29 mouse cellular contexts compared by ENCODE assay signal in the genomic region with DNA sequence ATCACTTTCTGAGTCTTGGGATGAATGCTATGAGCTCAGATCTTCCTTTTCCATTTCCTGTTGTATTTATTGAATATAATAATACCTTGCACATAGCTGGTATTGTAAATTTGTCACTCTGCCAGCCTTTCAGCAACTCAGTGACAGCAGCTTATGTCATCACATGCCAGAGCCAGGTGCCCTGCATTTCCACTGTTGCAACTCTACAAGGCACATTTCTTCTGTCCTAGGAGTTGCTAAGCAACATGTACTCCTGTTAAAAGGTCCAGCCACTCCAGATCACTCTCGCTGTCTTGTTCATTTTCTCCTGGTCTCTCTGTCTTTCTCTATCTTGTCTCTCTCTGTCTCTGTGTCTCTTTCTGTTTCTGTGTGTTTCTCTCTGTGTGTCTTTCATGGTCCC.
DNase-seq lines count a peak whose midpoint lies in the region; ATAC-seq and TF ChIP-seq lines count a peak whose summit lies in the region.
"Had no signal": no experiment of that assay in that cellular context is flagged by ENCODE, and none has a peak within 500 bp of the region (broad histone marks: within the 10 kb centered on the region; RNA-seq: fewer than 3 reads in every experiment).

No protein-coding gene starts in this region.

- no peak overlapping the region for H3K4me3 ChIP-seq in forebrain, embryonic 14.5 days (ENCODE audit: low read depth, low read length)
- no peak overlapping the region for H3K4me3 ChIP-seq in forebrain, embryonic 10.5 days
- H3K4me3 ChIP-seq in hindbrain, embryonic 16.5 days (ENCODE audit: low read length), result no peak overlapping the region
- H3K4me3 ChIP-seq in hindbrain, postnatal 0 days (ENCODE audit: low read length), result no peak overlapping the region
- no peak overlapping the region for H3K4me3 ChIP-seq in midbrain, embryonic 16.5 days (ENCODE audit: low read depth, low read length)
- no peak overlapping the region for H3K4me3 ChIP-seq in midbrain, embryonic 10.5 days
- H3K4me3 ChIP-seq: embryonic facial prominence, embryonic 12.5 days; embryonic facial prominence, embryonic 15.5 days; forebrain, embryonic 12.5 days; heart, embryonic 12.5 days; heart, embryonic 15.5 days; hindbrain, embryonic 10.5 days; hindbrain, embryonic 13.5 days had no signal

- H3K9me3 ChIP-seq in forebrain, embryonic 14.5 days (replicated peaks; ENCODE audit: control insufficient read depth, low read length), result no peaks in the 10 kb centered on the region
- no peaks in the 10 kb centered on the region for H3K9me3 ChIP-seq in forebrain, embryonic 10.5 days
- H3K9me3 ChIP-seq in hindbrain, embryonic 16.5 days (ENCODE audit: control insufficient read depth, low read length), result no peaks in the 10 kb centered on the region
- H3K9me3 ChIP-seq in hindbrain, postnatal 0 days (ENCODE audit: low read length), result no peaks in the 10 kb centered on the region; the same call in 1 of the 2 replicates
- no peaks in the 10 kb centered on the region for H3K9me3 ChIP-seq in midbrain, embryonic 16.5 days (replicated peaks; ENCODE audit: control insufficient read depth, low read length, poor library complexity, severe bottlenecking)
- H3K9me3 ChIP-seq in midbrain, embryonic 10.5 days (replicated peaks), result no peaks in the 10 kb centered on the region
- H3K9me3 ChIP-seq: embryonic facial prominence, embryonic 12.5 days; embryonic facial prominence, embryonic 15.5 days; forebrain, embryonic 12.5 days; G1E; heart, embryonic 12.5 days; heart, embryonic 15.5 days; hindbrain, embryonic 10.5 days; hindbrain, embryonic 13.5 days had no signal

- no peak overlapping the region for H3K4me2 ChIP-seq in forebrain, embryonic 14.5 days (ENCODE audit: low read length)
- H3K4me2 ChIP-seq in hindbrain, embryonic 16.5 days (ENCODE audit: low read length), result no peak overlapping the region
- H3K4me2 ChIP-seq in hindbrain, postnatal 0 days (ENCODE audit: low read depth, low read length), result no peak overlapping the region
- H3K4me2 ChIP-seq in midbrain, embryonic 16.5 days (ENCODE audit: low read length), result no peak overlapping the region
- H3K4me2 ChIP-seq: embryonic facial prominence, embryonic 12.5 days; embryonic facial prominence, embryonic 15.5 days; forebrain, embryonic 12.5 days; heart, embryonic 12.5 days; heart, embryonic 15.5 days; hindbrain, embryonic 13.5 days had no signal

- 50% methylated on average over 1 of the region's 1 CpGs for WGBS in forebrain, embryonic 14.5 days
- WGBS in forebrain, embryonic 10.5 days, result 48% methylated on average over 1 of the region's 1 CpGs
- 21% methylated on average over 1 of the region's 1 CpGs for WGBS in hindbrain, embryonic 16.5 days
- WGBS in hindbrain, postnatal 0 days, result 43% methylated on average over 1 of the region's 1 CpGs
- 39% methylated on average over 1 of the region's 1 CpGs for WGBS in midbrain, embryonic 16.5 days
- 65% methylated on average over 1 of the region's 1 CpGs for WGBS in midbrain, embryonic 10.5 days

- no peak for TF ChIP-seq CTCF in hindbrain, postnatal 0 days (IDR thresholded peaks at IDR 0.05; ENCODE audit: low read depth)

- H3K4me1 ChIP-seq in forebrain, embryonic 14.5 days (ENCODE audit: control insufficient read depth, insufficient read depth, low read length), result no peaks in the 10 kb centered on the region
- peaks cover 5% of the 10 kb centered on the region; the same call in 1 of the 2 replicates for H3K4me1 ChIP-seq in forebrain, embryonic 10.5 days
- H3K4me1 ChIP-seq in hindbrain, embryonic 16.5 days (ENCODE audit: control insufficient read depth, insufficient read depth, low read depth, low read length), result no peaks in the 10 kb centered on the region
- H3K4me1 ChIP-seq in hindbrain, postnatal 0 days (ENCODE audit: insufficient read depth, low read length), result no peaks in the 10 kb centered on the region
- H3K4me1 ChIP-seq in midbrain, embryonic 16.5 days (ENCODE audit: control insufficient read depth, insufficient read depth, low read length), result no peaks in the 10 kb centered on the region
- peaks cover 4% of the 10 kb centered on the region; the same call in 1 of the 2 replicates for H3K4me1 ChIP-seq in midbrain, embryonic 10.5 days
- H3K4me1 ChIP-seq: embryonic facial prominence, embryonic 12.5 days; embryonic facial prominence, embryonic 15.5 days; forebrain, embryonic 12.5 days; heart, embryonic 12.5 days; heart, embryonic 15.5 days; hindbrain, embryonic 10.5 days; hindbrain, embryonic 13.5 days had no signal

- peak; percentile 34; the same call in 1 of the 2 replicates for ATAC-seq in forebrain, embryonic 14.5 days
- ATAC-seq in hindbrain, embryonic 16.5 days, result peak; percentile 34; the same call in 1 of the 2 replicates
- ATAC-seq in hindbrain, postnatal 0 days, result no peak
- 0 out of 2 replicates have a peak, but pooled peaks have one; percentile 58 for ATAC-seq in midbrain, embryonic 16.5 days
- ATAC-seq: inflammation-experienced regulatory T-cells, adult 6 months; intestine, embryonic 16.5 days; Patski had no signal

- DNase-seq in forebrain, embryonic 14.5 days (ENCODE audit: low spot score), result peak; percentile 6
- no peak for DNase-seq in forebrain, embryonic 10.5 days (ENCODE audit: extremely low spot score, low spot score)
- no peak for DNase-seq in hindbrain, postnatal 0 days (ENCODE audit: low spot score)
- no peak for DNase-seq in midbrain, embryonic 10.5 days (ENCODE audit: low spot score)
- no peak for DNase-seq in thymus, postnatal 14 days
- DNase-seq: adrenal gland, postnatal 10 days; adrenal gland, postnatal 36 days; B cell, adult 2 months; cerebellum, adult 11-12 months; cerebellum, adult 8-10 months; cerebellum, postnatal 14 days; gastrocnemius, postnatal 25 days; heart, adult 18-20 months; heart, postnatal 10 days; heart, postnatal 36 days had no signal

- H3K27me3 ChIP-seq in forebrain, embryonic 14.5 days (replicated peaks; ENCODE audit: control insufficient read depth, insufficient read depth, low read length), result no peaks in the 10 kb centered on the region
- no peaks in the 10 kb centered on the region for H3K27me3 ChIP-seq in forebrain, embryonic 10.5 days (ENCODE audit: poor library complexity, severe bottlenecking)
- no peaks in the 10 kb centered on the region for H3K27me3 ChIP-seq in hindbrain, embryonic 16.5 days (replicated peaks; ENCODE audit: control insufficient read depth, insufficient read depth, low read length)
- no peaks in the 10 kb centered on the region for H3K27me3 ChIP-seq in hindbrain, postnatal 0 days (ENCODE audit: insufficient read depth, low read length)
- no peaks in the 10 kb centered on the region for H3K27me3 ChIP-seq in midbrain, embryonic 16.5 days (ENCODE audit: control insufficient read depth, insufficient read depth, low read depth, low read length)
- no peaks in the 10 kb centered on the region for H3K27me3 ChIP-seq in midbrain, embryonic 10.5 days (ENCODE audit: low read depth, poor library complexity, severe bottlenecking)
- H3K27me3 ChIP-seq: CH12.LX; embryonic facial prominence, embryonic 12.5 days; embryonic facial prominence, embryonic 15.5 days; forebrain, embryonic 12.5 days; heart, embryonic 12.5 days; heart, embryonic 15.5 days; hindbrain, embryonic 13.5 days had no signal

- H3K36me3 ChIP-seq in forebrain, embryonic 14.5 days (ENCODE audit: control insufficient read depth, insufficient read depth, low read length), result no peaks in the 10 kb centered on the region
- no peaks in the 10 kb centered on the region for H3K36me3 ChIP-seq in forebrain, embryonic 10.5 days (replicated peaks)
- no peaks in the 10 kb centered on the region for H3K36me3 ChIP-seq in hindbrain, embryonic 16.5 days (ENCODE audit: control insufficient read depth, insufficient read depth, low read length)
- no peaks in the 10 kb centered on the region for H3K36me3 ChIP-seq in hindbrain, postnatal 0 days (ENCODE audit: insufficient read depth, low read length)
- no peaks in the 10 kb centered on the region for H3K36me3 ChIP-seq in midbrain, embryonic 16.5 days (ENCODE audit: control insufficient read depth, insufficient read depth, low read length)
- H3K36me3 ChIP-seq in midbrain, embryonic 10.5 days, result no peaks in the 10 kb centered on the region
- H3K36me3 ChIP-seq: embryonic facial prominence, embryonic 12.5 days; embryonic facial prominence, embryonic 15.5 days; forebrain, embryonic 12.5 days; G1E; heart, embryonic 12.5 days; heart, embryonic 15.5 days; hindbrain, embryonic 10.5 days; hindbrain, embryonic 13.5 days had no signal

- no peak overlapping the region for H3K27ac ChIP-seq in forebrain, embryonic 14.5 days (ENCODE audit: low read depth, low read length)
- no peak overlapping the region for H3K27ac ChIP-seq in forebrain, embryonic 10.5 days
- no peak overlapping the region for H3K27ac ChIP-seq in hindbrain, embryonic 16.5 days (ENCODE audit: low read depth, low read length)
- no peak overlapping the region for H3K27ac ChIP-seq in hindbrain, postnatal 0 days
- H3K27ac ChIP-seq in midbrain, embryonic 16.5 days (ENCODE audit: low read length), result no peak overlapping the region
- no peak overlapping the region for H3K27ac ChIP-seq in midbrain, embryonic 10.5 days (replicated peaks)
- H3K27ac ChIP-seq: embryonic facial prominence, embryonic 12.5 days; embryonic facial prominence, embryonic 15.5 days; forebrain, embryonic 12.5 days; heart, embryonic 15.5 days; hindbrain, embryonic 10.5 days; hindbrain, embryonic 13.5 days had no signal

- no peak overlapping the region for H3K9ac ChIP-seq in forebrain, embryonic 14.5 days (ENCODE audit: low read length)
- H3K9ac ChIP-seq in hindbrain, embryonic 16.5 days (ENCODE audit: low read depth, low read length), result no peak overlapping the region
- no peak overlapping the region for H3K9ac ChIP-seq in hindbrain, postnatal 0 days (replicated peaks; ENCODE audit: low read length)
- H3K9ac ChIP-seq in midbrain, embryonic 16.5 days (ENCODE audit: low read depth, low read length), result no peak overlapping the region
- H3K9ac ChIP-seq: embryonic facial prominence, embryonic 12.5 days; embryonic facial prominence, embryonic 15.5 days; forebrain, embryonic 12.5 days; heart, embryonic 12.5 days; heart, embryonic 15.5 days; hindbrain, embryonic 13.5 days had no signal
